Mouse (Mus musculus) B cell, adult 2 months (primary cell): ENCODE data around the gene Higd2a.

ENCODE experiments used
- DNase-seq, 2 experiments: peaks; one replicate each; pipeline ENCODE4 v3.0.0; 2022

The Higd2a gene

DNA sequence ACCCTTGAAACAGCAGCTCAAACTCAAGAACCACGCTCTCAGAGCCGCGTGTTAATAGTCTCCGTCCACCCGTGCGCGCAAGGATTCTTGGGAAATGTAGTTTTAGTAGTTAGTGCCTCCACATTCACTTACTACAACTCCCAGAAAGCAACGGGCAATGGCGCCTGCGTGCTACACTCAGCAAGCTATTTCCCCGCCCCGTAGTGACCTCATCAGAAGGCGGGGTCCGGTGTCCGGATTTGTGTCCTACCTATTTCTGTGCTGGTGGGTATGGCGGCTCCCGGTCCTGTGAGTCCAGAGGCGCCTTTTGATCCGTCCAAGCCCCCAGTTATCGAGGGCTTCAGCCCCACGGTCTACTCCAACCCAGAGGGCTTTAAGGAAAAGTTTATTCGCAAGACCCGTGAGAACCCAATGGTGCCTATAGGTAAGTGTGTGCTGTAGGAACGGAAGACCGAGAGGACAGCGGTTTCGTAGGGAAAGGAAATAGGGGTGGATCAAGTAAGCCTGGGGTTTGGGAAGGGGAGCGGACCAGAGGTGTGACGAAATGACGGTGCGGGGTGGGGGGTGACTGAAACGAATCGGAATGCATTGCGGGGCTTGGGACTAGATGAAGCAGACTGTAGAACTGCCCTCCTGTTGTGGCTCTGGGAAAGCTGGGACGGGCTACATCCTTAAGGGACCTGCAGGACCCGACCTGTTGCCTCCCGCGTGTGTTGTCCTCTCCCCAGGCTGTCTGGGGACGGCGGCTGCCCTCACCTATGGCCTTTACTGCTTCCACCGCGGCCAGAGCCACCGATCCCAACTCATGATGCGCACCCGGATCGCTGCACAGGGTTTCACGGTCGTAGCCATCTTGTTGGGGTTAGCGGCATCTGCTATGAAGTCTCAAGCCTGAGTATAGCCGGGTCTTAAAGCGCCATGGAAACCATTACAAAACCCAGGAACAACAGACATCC is at the start of gene Higd2a, which contains the start of gene Nop16:
Higd2a (plus strand) TSS at position 212 of the 956 bp plus-strand sequence.
Nop16 (minus strand) TSS at position 95 of the 956 bp plus-strand sequence.
- peak; percentile 98 for DNase-seq

DNA sequence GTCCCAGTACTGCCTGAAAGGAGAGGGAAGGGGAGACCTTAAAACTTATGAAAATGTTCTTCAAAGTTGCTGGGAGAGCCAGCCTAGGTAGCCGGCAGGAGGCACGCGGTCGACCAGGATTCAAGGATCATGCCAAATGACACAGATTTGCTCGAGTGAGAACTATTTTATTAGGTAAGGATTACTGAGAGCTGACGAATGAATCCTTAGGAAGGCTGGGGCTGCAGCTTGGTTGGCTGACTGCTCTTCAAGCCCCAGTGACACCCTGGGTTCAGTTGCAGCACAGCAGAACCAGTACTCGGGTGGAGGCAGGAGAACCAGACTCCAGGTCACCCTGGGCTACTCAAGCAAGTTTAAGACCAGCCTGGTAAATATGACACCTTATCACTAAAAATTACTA is 42.0 kb upstream of the Higd2a start:
- no peak for DNase-seq

DNA sequence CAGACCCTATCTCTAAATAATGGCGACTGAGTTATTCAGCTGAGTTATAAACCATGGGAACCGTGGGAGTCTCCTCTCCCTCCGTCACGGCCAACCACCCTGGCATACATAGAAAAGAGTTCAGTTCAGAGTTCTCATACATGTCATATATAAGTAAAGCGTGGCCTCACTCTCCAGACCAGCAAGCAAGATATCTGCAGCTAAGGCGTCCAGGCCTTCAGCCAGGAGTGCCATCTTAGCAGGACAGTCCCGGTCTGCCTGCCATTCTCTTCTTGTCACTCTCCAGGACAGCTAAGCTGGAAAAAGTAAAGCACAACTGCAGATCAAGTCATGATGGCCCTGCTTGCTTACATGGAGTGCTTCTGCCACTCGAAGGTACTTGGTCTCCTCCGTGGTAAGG is 33.8 kb upstream of the Higd2a start:
- no peak for DNase-seq

DNA sequence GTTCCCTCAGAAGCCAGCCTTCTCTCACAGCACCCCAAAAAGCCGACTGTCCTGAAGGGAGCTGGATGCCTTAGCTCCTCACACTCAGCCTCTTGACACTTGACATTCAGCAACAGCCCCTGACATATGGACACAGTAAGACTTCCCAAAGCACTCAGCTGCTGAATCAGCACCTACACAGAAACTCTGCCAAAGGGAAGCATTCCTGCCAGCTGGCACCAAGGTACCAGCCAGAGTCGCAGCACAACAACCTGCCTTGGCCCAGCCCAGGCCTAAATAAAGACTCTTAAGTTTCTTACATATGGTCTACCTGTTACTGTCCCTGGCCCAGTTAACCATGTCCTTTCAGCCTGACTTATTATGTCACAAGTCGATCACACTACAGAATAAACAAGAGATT is 33.2 kb upstream of the Higd2a start:
- no peak for DNase-seq

DNA sequence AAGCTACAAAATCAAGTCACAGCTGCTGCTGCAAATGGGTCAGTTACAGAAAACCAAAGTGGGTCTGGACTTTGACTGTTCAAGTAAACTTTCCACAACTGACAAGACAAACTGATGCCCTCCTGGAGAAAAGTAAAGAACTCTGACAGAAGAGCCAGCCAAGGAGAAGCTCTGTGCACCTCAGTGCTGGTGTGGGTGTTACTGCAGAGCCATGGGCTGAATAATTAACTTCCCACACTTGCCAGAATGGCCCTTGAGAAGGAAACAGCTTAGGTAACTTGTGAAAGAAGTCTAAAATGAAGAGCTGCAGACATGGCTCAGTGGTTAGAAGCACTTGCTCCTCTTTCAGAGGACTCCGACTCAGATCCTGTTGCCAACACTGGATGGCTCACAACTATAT is 32.4 kb upstream of the Higd2a start:
- DNase-seq: no peak

DNA sequence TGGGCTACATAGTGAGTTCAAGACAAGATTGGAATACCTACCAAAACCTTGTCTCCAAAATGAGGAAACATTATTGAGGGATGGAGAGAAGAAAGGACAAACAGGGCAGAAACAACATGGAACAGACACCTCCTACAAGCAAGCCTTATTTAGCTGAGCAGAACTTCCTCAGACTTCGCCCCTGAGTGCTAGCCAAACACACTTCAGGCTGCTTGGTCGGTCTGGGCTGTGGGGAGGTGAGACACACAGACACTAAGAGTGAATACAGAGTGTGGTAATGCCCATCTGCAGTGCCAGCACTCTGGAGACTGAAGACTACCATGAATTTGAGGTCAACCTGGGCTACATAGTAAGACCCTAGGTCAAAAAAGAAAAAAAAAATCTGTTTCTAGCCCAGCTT is 30.4 kb upstream of the Higd2a start:
- DNase-seq: no peak

DNA sequence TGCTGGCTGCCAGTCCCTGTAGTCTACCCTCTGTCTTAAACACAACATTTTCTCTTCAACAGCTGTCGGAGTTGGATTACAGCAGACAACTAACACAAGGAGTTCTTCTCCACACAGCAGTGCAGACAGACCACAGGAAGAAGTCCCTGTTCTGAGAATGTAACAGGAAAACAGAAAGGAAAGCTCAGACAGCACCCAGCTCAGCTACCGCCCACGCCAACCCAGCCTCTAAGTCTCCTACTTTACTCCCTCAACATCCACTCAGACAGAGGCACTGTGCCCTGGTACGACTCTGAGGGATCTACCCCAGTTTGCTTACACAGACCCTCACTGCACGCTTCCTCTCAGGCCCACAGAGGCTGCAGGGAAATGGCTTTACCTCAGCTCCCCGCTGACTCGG is 29.4 kb upstream of the Higd2a start:
- DNase-seq: no peak

DNA sequence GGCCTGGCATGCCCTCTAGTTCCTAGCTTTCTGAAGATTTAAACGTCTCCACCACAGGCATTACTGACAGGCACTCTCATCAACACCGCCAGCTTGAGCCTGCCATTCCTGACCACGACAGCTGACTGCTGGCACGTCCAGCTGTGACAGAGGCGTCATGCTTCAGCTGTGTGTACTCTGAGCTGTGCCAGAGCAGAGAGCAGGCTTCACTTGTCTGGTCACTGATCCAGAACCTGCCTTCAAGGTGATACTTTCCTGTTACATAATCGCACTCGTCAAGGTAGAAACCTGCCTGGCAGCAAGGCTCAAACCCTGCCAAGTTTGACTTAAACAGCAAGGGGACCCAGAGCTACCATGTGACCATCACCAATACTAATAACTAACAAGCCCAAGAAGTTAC is 27.4 kb upstream of the Higd2a start:
- DNase-seq: no peak

DNA sequence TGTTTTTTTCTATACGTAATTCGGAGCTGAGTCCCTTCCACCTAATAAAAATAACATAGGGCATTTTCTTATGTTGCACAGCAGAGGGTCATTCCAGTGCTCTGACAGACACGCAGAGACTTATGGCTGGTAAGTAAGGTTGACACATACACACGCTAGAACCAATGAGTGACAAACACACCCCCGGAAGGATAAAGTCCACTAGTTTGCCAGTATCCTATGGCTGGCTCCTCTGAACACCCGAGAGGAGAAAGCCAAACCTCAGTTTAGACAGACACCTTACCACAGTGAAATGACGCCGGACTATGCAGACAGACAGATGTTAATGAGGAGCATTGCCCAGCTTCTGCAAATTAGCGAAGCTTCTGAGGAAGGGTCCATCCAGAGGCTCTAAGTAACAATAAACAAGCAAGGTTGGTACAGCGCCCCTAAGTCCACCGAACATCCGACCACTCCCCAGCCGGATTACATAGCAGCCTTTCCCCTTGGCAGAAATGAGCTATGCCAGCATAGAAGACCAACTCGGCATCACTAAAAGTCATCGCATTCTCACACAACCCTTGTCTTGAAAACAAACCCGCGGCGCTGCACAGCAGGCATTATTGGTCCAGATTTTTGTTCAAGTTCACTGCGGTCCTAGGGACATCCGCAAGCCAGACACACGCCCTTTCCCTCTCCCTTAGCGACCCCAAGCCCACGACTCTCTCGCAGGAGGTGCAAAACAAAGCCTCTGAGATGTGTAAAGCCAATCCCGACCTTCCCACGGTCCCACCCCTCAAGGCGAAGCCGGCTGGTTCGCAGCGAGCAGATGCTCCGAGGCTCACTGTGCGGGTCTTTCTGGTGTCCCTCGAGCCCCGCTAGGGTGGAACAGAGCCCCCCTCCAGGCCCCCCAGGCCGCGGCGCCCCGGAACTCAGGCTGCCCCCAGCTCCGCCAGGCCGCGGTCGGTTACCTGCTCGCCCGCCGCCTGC is 25.5 kb upstream of the Higd2a start:
- no peak for DNase-seq

DNA sequence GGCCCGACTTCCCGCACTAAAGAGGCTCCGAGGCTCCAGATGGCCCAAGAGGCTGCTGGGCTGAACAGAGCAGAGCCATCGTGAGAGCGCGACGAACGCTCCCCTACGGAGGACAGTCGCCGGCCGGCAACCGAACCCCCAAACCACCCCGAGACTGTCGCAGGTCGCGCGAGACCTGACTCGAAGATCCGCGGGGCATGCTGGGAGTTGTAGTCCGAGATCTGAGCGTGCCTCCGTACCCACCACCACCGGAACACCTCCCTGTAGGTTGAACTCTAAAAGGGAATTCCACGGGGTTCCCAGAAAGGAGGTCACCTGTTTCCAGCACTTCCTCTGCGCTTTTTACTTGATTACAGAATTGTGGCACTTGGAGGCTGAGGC is 24.8 kb upstream of the Higd2a start, which contains the start of gene 4833439L19Rik:
4833439L19Rik (minus strand) TSS at position 235 of the 381 bp plus-strand sequence.
- peak; percentile 96 for DNase-seq

DNA sequence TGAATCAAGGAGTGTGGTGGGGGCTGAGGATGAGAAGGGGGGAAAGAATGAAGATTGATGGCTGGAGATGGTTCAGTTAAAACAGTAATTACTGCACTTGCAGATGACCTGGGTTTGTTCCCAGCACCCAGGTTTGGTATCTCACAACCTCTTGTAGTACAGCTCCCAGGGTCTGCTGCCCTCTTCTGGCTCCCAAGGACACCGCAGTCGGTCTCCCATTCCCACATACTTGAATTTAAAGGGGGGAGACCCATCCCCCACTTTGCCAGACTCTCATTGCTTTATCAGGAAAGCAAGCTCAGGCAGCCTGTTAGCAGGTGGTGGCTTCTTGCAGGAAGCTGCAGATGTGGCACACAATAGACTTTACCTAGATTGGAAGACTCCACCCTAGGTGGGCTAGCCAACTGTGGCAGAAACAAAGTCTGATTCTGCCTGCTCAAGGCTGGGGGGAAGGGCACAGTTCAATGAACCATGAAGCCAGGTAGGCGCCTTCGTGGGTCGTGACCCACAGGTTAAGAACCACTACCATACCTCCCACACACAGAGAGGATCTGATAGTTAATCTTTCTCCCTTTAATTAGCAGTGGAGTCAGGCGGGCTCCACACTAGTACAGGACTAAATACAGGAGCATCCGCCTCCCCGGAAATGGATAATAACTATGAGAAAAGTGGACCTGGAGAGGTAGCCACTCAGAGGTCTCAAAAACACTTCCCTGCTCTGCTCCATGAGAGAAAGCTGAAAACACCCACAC is 24.2 kb upstream of the Higd2a start:
- peak in 1 of 2 experiments; percentile 49 for DNase-seq

DNA sequence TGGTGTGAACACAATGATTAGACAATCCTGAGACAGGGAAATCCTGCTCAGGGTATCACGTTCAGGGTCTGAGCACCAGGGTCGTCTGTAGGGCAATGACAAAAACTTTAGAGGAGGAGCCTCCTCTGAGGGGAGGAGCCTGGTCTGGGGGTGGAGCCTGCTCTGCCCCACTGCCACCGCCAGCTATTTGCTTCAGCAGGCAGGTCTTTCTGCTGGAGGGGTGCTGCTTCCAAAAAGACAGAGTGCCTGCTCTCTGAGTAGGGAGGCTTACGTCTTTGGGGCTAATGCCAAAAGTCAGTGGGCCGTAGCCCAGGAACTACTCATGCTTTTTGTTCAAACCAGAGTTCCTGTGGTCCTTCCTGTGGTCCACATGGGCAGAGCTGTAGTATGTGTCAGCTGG is 21.6 kb upstream of the Higd2a start:
- peak; percentile 26 to 34 for DNase-seq

DNA sequence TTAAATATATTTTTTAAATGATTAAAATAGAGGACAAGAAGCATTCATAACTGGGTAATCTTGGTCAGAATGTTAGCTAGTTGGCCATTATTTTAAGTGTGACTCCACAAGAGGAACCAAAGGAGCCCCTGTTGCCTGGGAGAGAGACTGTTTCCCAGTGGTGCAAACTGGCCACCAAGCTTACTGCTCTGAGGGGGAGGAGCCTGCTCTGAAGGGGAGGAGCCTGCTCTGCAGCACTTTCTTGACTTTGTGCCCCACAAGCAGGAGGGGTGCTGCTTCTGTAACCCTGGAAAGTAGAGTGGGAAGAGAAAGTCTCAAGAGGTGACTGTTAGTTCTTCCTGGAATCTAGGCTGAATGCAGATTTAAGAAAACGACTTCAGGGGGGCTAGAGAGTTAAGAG is 20.7 kb upstream of the Higd2a start:
- no peak for DNase-seq

DNA sequence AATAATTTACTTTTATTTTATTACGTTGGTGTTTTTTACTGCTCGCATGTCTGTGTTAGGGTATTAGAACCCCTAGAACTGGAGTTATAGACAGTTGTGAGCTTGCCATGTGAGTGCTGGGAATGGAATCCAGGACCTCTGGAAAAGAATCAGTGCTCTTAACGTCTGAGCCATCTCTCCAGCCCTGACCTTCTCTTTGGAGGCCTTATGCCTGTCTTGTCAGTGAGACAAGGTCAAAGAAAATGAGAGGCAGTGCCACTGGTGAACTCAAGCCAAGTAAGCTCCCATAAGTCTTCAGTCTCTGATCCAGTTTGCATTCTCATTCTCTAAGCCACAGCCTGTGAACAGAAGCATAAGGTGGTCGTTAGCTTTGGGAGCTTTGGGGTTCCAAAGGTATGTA is 19.3 kb upstream of the Higd2a start:
- DNase-seq: no peak

DNA sequence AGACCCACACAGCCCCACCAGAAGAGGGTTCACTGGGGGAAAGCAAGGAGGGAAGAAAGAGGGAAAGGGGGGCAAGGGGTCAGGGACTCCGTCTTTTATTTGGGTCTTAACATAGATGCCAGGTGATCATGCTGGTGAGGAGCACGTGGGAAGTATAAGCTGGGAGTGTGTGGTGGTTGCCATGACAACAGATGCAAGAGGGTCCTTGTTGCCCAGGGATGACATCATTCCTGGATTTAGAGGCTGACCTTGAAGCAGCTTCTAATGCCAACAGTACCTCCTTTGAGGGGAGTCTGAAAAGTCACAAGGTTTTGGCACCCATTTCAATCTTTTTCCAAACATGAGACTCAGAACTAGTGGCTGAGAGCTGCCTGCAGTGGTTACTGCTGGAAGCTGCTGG is 18.4 kb upstream of the Higd2a start:
- no peak for DNase-seq

DNA sequence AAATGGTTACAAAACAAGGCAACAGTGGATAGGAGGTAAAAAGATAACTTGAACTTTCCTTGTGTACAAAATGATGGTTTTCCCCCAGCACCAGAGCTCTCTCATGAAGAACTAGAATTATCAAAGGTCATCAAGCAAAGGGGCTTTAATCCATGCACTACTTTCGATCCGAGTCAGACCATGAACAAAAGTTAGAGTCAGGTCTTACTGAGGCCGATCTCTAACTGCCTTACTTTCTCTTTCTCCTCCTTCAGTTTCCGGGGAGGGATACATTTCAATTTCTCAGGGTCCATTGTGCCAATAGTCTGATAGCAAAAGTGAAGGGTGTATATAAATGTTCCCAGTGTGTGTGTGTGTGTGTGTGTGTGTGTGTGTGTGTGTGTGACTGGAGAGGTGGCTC is 17.4 kb upstream of the Higd2a start:
- no peak for DNase-seq

DNA sequence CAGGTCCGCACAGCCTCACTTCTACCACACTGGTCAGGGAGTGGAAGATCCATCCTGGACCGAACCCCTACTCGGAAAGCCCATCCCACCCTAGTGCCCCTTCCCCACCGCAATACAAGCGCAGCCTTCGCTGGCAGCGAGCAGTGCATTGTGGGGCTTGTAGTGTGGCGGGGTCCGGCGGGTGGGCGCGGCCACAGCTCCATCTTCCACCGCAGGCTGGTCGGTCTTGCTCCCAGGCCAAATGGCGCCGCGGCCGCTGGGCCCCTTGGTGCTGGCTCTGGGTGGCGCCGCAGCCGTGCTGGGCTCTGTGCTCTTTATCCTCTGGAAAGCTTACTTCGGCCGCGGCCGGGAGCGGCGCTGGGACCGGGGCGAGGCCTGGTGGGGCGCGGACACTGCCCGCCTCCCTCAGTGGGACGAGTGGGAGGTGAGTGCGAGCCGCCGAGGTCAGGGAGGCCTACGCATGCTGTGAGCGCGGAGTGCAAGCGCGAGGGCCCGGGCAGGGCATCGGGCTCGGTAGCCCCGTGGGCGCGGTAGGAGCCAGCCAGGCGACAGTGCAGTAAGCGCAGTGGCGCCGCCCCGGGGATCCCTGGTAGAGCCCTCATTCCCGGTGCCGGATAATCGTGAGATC is 15.0 kb upstream of the Higd2a start, which contains the start of gene Arl10:
Arl10 (plus strand) TSS at position 162 of the 628 bp plus-strand sequence.
- peak; percentile 56 to 61 for DNase-seq

DNA sequence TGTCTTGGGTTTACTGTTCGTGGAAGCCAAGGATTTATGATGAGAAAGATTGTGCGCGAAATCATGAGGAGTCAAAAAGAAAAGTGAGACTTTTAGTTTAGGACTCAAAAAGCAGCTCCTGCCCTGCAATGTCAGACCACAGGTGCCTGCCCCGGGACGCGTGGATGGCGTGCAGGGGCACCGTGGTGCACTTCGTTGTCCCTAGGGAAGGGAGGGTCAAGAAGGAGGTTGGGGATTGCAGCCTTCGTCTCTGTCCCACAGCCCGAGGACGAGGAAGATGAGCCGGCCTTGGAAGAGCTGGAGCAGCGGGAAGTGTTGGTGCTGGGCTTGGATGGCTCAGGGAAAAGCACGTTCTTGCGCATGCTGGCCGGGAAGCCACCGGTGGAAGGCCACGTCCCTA is 14.5 kb upstream of the Higd2a start:
- DNase-seq: no peak

DNA sequence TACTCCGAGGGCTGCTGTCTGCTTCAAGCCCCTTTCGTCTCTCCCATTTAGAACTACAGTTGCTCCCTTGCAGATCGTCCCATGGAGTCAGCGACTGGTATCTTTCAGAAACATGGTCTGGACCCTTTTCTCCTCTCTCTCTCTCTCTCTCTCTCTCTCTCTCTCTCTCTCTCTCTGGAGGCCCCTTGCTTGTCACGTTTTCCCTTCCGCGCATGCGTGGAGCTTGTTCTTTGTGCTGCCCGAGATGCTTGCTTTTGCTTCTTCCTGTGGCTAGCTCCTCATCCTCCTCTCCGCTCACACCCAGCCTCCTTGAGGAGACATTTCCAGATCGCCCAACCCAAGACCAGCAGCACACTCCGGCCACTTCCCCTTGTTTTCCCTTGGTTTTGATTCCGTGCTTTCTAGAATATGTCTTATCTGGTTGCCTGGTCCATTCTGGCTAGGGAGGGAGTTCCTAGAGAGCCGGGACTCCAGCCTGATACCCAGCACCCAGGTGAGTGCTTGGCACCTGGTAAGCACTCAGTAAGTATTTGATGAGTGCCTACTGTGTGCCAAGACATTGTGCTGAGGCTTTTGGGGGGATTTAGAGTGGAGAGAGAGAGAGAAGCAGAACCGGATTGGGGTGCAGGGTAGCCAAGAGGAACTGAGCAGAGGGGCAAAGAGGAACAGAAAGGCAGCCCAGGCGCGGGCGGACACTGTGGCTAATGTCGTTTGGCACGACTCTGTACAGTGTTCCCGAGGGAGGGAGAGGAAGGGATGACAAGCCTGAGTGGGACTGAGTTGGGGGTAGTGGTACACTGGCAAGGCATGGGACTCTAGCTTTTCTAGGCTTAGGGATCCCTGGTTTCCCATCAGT is 12.1 kb upstream of the Higd2a start:
- peak; percentile 43 to 59 for DNase-seq

DNA sequence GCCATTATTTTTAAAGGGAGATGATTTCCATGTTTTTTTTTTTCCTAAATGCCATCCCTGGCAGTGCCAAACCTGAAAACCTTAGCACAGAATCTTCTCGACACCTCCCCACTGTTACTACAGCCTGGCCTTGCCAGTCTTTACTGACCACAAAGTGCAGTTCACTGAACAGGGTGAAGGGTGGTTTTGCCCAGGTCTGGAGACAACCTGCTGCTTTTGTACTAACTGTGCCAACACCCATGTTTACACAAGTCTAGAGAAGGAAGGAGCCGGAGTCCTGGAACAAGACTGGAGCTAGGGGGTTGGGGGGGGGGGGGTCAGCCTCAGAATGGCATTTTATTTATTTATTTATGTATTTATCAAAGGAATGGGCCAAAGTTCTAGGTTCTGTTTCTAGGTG is 8.6 kb upstream of the Higd2a start:
- DNase-seq: no peak

DNA sequence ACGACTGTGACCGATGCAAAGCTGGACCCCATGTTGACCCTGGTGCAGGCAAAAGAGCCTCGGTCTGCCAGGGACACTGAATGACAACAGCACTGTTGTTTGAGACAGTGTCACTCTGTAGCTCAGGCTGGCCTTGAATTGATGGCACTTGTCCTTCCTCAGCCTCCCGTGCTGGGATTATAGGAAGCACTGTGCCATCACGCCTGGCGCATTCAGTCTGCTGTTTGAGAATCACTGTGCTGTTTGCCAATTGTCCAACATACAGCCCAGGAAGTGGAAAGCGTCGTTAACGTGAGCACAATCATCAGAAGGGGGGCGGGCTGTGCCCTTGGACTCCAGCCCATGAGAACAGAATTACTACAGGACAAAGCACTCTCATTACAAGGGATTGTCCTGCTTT is 7.9 kb upstream of the Higd2a start:
- no peak for DNase-seq
